Mouse (Mus musculus) forebrain, embryonic 11.5 days (tissue): Measurements from ENCODE around the gene Gm765. TPM values are rescaled to one million over a fixed set of nuclear protein-coding genes. Genes with fewer than 3 reads are reported as not detected.

ENCODE experiments used
- ATAC-seq: fragments of 200-750 bp; cut with Nextera tagmentation; replicated peaks from 2 replicates; pipeline ENCODE4 v1.8.0; 2017; ENCODE audit warnings: moderate TSS enrichment; ENCODE audit not compliant: low FRiP score
- DNase-seq: peaks from one replicate; pipeline ENCODE4 v3.0.0-alpha.2; 2017; ENCODE audit warnings: low spot score
- H3K27ac ChIP-seq: fragments of 300-500 bp; sonication (generic); 2 replicates; pipeline ENCODE4 v1.5.1; 2014; ENCODE audit warnings: low read depth, low read length
- H3K27me3 ChIP-seq: fragments of 300-500 bp; sonication (generic); 2 replicates; pipeline ENCODE4 v1.6.1; 2014; ENCODE audit warnings: mild to moderate bottlenecking, low read length, mixed read lengths; ENCODE audit not compliant: control insufficient read depth, insufficient read depth
- H3K36me3 ChIP-seq: fragments of 300-500 bp; sonication (generic); 2 replicates; pipeline ENCODE4 v1.6.1; 2014; ENCODE audit warnings: mild to moderate bottlenecking, low read length, moderate library complexity, mixed read lengths; ENCODE audit not compliant: control insufficient read depth, insufficient read depth
- H3K4me1 ChIP-seq: fragments of 300-500 bp; sonication (generic); replicated peaks from 2 replicates; pipeline ENCODE4 v1.6.1; 2014; ENCODE audit warnings: low read length, mixed read lengths; ENCODE audit not compliant: control insufficient read depth, insufficient read depth
- H3K4me2 ChIP-seq: fragments of 300-500 bp; sonication (generic); 2 replicates; pipeline ENCODE4 v1.6.1; 2014; ENCODE audit warnings: low read depth, mild to moderate bottlenecking, low read length, moderate library complexity, mixed read lengths; ENCODE audit not compliant: severe bottlenecking
- H3K4me3 ChIP-seq: fragments of 300-500 bp; sonication (generic); 2 replicates; pipeline ENCODE4 v1.5.1; 2014; ENCODE audit warnings: low read depth, low read length
- H3K9ac ChIP-seq: fragments of 300-500 bp; sonication (generic); 2 replicates; pipeline ENCODE4 v1.6.1; 2014; ENCODE audit warnings: low read length
- H3K9me3 ChIP-seq: fragments of 300-500 bp; sonication (generic); 2 replicates; pipeline ENCODE4 v1.6.1; 2016; ENCODE audit warnings: low read length, mixed read lengths; ENCODE audit not compliant: control insufficient read depth
- WGBS: fragments of 180-500 bp; shearing (Covaris S2); extraction: QIAGEN DNeasy Blood & Tissue Kit; methylation state at CpG from one replicate; pipeline ENCODE4 v1.1.7; 2014; 5-methylcytosine and 5-hydroxymethylcytosine counted together
- polyA plus RNA-seq: library from polyadenylated mRNA; unstranded; fragments of >200 nt; fragmentation: Nextera tagmentation; extraction: Ambion mirVana; gene quantifications from 2 replicates; pipeline ENCODE4 v1.2.1, GENCODE M21; 2014

Gene Gm765
- polyA plus RNA-seq, 1 experiment from 2014 or later, result not detected

- Histone ChIP-seq H3K27ac (no peak overlapping the region), H3K9ac (no peak overlapping the region), H3K4me1 (no peaks in the 10 kb centered on the region), H3K4me3 (no peak overlapping the region), H3K4me2 (no peak overlapping the region), H3K9me3 (no peaks in the 10 kb centered on the region), H3K36me3 (no peaks in the 10 kb centered on the region), H3K27me3 (no peaks in the 10 kb centered on the region)
- no peak for DNase-seq
- WGBS, result 72% methylated on average over 2 of the region's 2 CpGs
- ATAC-seq, result no peak
Observed at GRCm38 (mm10) chr6:98259016-98259415, 83.5 kb downstream of the Gm765 start.

- H3K9ac ChIP-seq, result no peak overlapping the region
- 0 out of 2 replicates have a peak, but pooled peaks cover 2% of the 10 kb centered on the region for H3K4me1 ChIP-seq
- ATAC-seq (no peak), DNase-seq (no peak)
- no peaks in the 10 kb centered on the region for H3K36me3 ChIP-seq
- no peak overlapping the region for H3K4me2 ChIP-seq
- no peaks in the 10 kb centered on the region for H3K9me3 ChIP-seq
- no peak overlapping the region for H3K27ac ChIP-seq
- no peaks in the 10 kb centered on the region for H3K27me3 ChIP-seq
- 85% methylated on average over 2 of the region's 2 CpGs for WGBS
- H3K4me3 ChIP-seq, result no peak overlapping the region
Observed at GRCm38 (mm10) chr6:98246449-98246848, 96.1 kb downstream of the Gm765 start.

- Histone ChIP-seq H3K9ac (no peak overlapping the region), H3K27ac (no peak overlapping the region), H3K36me3 (no peaks in the 10 kb centered on the region), H3K4me1 (0 out of 2 replicates have a peak, but pooled peaks cover 2% of the 10 kb centered on the region), H3K4me3 (no peak overlapping the region), H3K9me3 (no peaks in the 10 kb centered on the region), H3K27me3 (no peaks in the 10 kb centered on the region), H3K4me2 (no peak overlapping the region)
- DNase-seq (no peak), ATAC-seq (no peak)
- WGBS, result 50% methylated on average over 6 of the region's 6 CpGs
Observed at GRCm38 (mm10) chr6:98243186-98243585, 99.4 kb downstream of the Gm765 start.

- H3K27me3 ChIP-seq, result no peaks in the 10 kb centered on the region
- no peak for ATAC-seq
- H3K4me3 ChIP-seq, result no peak overlapping the region
- H3K9me3 ChIP-seq, result no peaks in the 10 kb centered on the region
- no peak overlapping the region for H3K4me2 ChIP-seq
- no peak for DNase-seq
- H3K27ac ChIP-seq, result no peak overlapping the region
- 0 out of 2 replicates have a peak, but pooled peaks cover 2% of the 10 kb centered on the region for H3K4me1 ChIP-seq
- WGBS, result 87% methylated on average over 8 of the region's 8 CpGs
- no peaks in the 10 kb centered on the region for H3K36me3 ChIP-seq
- no peak overlapping the region for H3K9ac ChIP-seq
Observed at GRCm38 (mm10) chr6:98240561-98241272, 101.8 kb downstream of the Gm765 start.

- no peak overlapping the region for H3K4me2 ChIP-seq
- H3K9me3 ChIP-seq, result no peaks in the 10 kb centered on the region
- no peak overlapping the region for H3K4me3 ChIP-seq
- H3K4me1 ChIP-seq, result no peaks in the 10 kb centered on the region
- no peaks in the 10 kb centered on the region for H3K36me3 ChIP-seq
- H3K9ac ChIP-seq, result no peak overlapping the region
- ATAC-seq (no peak), DNase-seq (no peak)
- WGBS, result 90% methylated on average over 3 of the region's 3 CpGs
- no peaks in the 10 kb centered on the region for H3K27me3 ChIP-seq
- no peak overlapping the region for H3K27ac ChIP-seq
Observed at GRCm38 (mm10) chr6:98234097-98234496, 108.5 kb downstream of the Gm765 start.

- H3K36me3 ChIP-seq, result no peaks in the 10 kb centered on the region
- WGBS, result 95% methylated on average over 8 of the region's 8 CpGs
- no peaks in the 10 kb centered on the region for H3K27me3 ChIP-seq
- no peak overlapping the region for H3K4me2 ChIP-seq
- no peaks in the 10 kb centered on the region for H3K4me1 ChIP-seq
- DNase-seq (no peak), ATAC-seq (no peak)
- no peak overlapping the region for H3K9ac ChIP-seq
- no peak overlapping the region for H3K4me3 ChIP-seq
- no peaks in the 10 kb centered on the region for H3K9me3 ChIP-seq
- H3K27ac ChIP-seq, result no peak overlapping the region
Observed at GRCm38 (mm10) chr6:98223923-98224322, 118.6 kb downstream of the Gm765 start.

- no peaks in the 10 kb centered on the region for H3K36me3 ChIP-seq
- H3K27ac ChIP-seq, result no peak overlapping the region
- H3K9ac ChIP-seq, result no peak overlapping the region
- DNase-seq (no peak), ATAC-seq (no peak)
- no peak overlapping the region for H3K4me3 ChIP-seq
- no peaks in the 10 kb centered on the region for H3K27me3 ChIP-seq
- 88% methylated on average over 16 of the region's 16 CpGs for WGBS
- H3K4me2 ChIP-seq, result no peak overlapping the region
- no peaks in the 10 kb centered on the region for H3K4me1 ChIP-seq
- no peaks in the 10 kb centered on the region for H3K9me3 ChIP-seq
Observed at GRCm38 (mm10) chr6:98221970-98222369, 120.6 kb downstream of the Gm765 start.

- ATAC-seq, result no peak
- DNase-seq, result no peak
- WGBS, result 84% methylated on average over 3 of the region's 3 CpGs
- H3K4me1 ChIP-seq, result no peaks in the 10 kb centered on the region
- no peaks in the 10 kb centered on the region for H3K9me3 ChIP-seq
- H3K27ac ChIP-seq, result no peak overlapping the region
- H3K27me3 ChIP-seq, result no peaks in the 10 kb centered on the region
- H3K4me2 ChIP-seq, result no peak overlapping the region
- no peak overlapping the region for H3K9ac ChIP-seq
- no peak overlapping the region for H3K4me3 ChIP-seq
- no peaks in the 10 kb centered on the region for H3K36me3 ChIP-seq
Observed at GRCm38 (mm10) chr6:98212225-98212624, 130.3 kb downstream of the Gm765 start.

- Histone ChIP-seq H3K36me3 (no peaks in the 10 kb centered on the region), H3K9me3 (no peaks in the 10 kb centered on the region), H3K4me2 (no peak overlapping the region), H3K4me3 (no peak overlapping the region), H3K9ac (no peak overlapping the region), H3K27ac (no peak overlapping the region), H3K27me3 (no peaks in the 10 kb centered on the region), H3K4me1 (no peaks in the 10 kb centered on the region)
- no peak for DNase-seq
- 94% methylated on average over 5 of the region's 5 CpGs for WGBS
- ATAC-seq, result no peak
Observed at GRCm38 (mm10) chr6:98210237-98210636, 132.3 kb downstream of the Gm765 start.
